In the genomic region with DNA sequence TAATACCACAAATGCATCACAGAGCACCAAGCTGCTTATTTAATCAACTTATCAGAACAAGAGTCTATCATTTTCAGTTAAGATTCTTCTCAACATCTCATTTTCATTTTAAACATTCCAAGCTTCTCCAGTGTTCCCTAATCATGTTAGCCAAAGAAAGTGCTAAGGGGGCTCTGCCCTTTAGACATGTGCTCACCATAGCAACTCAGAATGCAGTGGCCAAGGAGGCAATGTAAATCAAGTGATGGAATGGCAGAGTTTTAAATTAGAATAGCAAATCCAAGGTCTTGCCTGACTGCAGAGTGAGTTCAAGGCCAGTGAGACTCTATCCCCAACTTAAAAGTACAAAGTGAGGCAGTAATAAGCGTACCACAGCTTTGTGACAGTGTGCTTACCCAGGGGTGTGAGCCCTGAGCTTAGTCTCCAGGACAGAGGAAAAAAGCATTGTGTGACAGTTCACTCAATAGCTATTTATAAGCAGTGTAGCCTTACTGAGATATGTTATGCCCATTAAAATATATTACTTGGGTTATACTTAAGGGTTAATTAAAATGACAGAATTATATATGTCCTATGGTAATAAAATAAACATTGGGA, we compare ENCODE assay signal across 18 mouse cellular contexts. TPM values are rescaled to one million over a fixed set of nuclear protein-coding genes. Genes with fewer than 3 reads are reported as not detected.
"Had no signal": no experiment of that assay in that cellular context is flagged by ENCODE, and none has a peak within 500 bp of the region (broad histone marks: within the 10 kb centered on the region; RNA-seq: fewer than 3 reads in every experiment).

No protein-coding gene starts in this region.

- H3K9me3 ChIP-seq: liver, embryonic 12.5 days; lung, embryonic 15.5 days; megakaryocyte, embryonic 14.5 days; neural tube, embryonic 12.5 days; stomach, embryonic 15.5 days had no signal

- H3K36me3 ChIP-seq: liver, embryonic 12.5 days; lung, embryonic 15.5 days; neural tube, embryonic 12.5 days; stomach, embryonic 15.5 days had no signal

- H3K27me3 ChIP-seq: liver, embryonic 12.5 days; lung, embryonic 15.5 days; megakaryocyte, embryonic 14.5 days; neural tube, embryonic 12.5 days; stomach, embryonic 15.5 days had no signal

- H3K4me1 ChIP-seq: liver, embryonic 12.5 days; lung, embryonic 15.5 days; megakaryocyte, embryonic 14.5 days; neural tube, embryonic 12.5 days; stomach, embryonic 15.5 days had no signal

- H3K4me2 ChIP-seq: liver, embryonic 12.5 days; lung, embryonic 15.5 days; neural tube, embryonic 12.5 days; stomach, embryonic 15.5 days had no signal

- H3K4me3 ChIP-seq: liver, embryonic 12.5 days; lung, embryonic 15.5 days; megakaryocyte, embryonic 14.5 days; neural tube, embryonic 12.5 days; stomach, embryonic 15.5 days had no signal

- H3K9ac ChIP-seq: liver, embryonic 12.5 days; liver, embryonic 14.5 days; lung, embryonic 15.5 days; neural tube, embryonic 12.5 days; stomach, embryonic 15.5 days had no signal

- ATAC-seq: liver, embryonic 12.5 days; lung, postnatal 0 days had no signal

- H3K27ac ChIP-seq: liver, embryonic 12.5 days; liver, embryonic 14.5 days; lung, embryonic 15.5 days; macrophage; neural tube, embryonic 12.5 days; stomach, embryonic 15.5 days; stomach, postnatal 0 days had no signal

- DNase-seq: lung, adult 18-20 months; lung, postnatal 14 days; lung, postnatal 36 days; right cerebral cortex, postnatal 14 days; thymus, adult 2 months; thymus, postnatal 25 days; thymus, postnatal 4 days had no signal

RNA-seq across cellular contexts. Expression of gene Khdrbs2, which starts 27.2 kb away (rescaled TPM):
- polyA plus RNA-seq: liver, adult 2 months; macrophage; spleen, adult 2 months had no signal
